Mouse (Mus musculus) ovary, adult 18-20 months (tissue): ENCODE measurements around the gene Slc9a9.

ENCODE experiments used
- DNase-seq: peaks from one replicate; pipeline ENCODE4 v3.0.0; 2022; ENCODE audit warnings: low spot score, mixed read lengths

The Slc9a9 gene

DNA sequence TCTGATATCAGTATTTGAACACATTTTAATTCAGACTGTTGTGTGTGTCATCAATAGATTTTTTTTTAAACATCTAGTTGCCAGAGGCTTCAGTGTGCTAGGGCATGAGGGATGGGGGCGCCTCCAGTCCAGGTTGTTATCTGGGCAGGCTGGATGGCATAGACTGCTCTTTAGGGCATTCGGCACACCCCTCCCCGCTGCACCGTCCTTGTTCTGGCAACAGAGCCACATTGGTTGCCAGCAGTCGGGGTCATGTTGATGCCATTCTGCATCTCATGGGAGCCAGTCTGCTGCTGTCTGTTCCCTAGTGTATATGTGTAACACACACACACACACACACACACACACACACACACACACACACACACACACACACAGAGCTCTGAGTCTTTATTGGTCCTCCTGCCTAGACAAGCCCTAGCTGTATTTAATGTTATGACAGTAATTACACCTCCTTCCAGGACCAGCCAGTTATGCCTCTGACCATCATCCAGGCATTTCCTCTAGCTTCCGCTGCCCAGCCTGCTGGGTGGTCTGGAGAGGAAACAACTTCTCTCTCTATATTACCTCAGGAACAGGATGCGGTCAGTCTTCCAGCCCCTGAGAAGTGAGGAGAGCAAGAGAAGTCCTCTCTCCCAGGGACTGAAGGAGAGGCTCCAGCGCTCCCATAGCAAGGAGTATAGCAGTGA, 63.0 kb downstream of the Slc9a9 start:
- no peak for DNase-seq

- DNase-seq: no peak
These were observed 64.6 kb downstream of the Slc9a9 start for GRCm38 (mm10) chr9:94734320-94734719.

GRCm38 (mm10) chr9:94737226-94737625, 67.5 kb downstream of the Slc9a9 start:
- DNase-seq: no peak

GRCm38 (mm10) chr9:94738555-94739427, 69.1 kb downstream of the Slc9a9 start:
- peak; percentile 19 for DNase-seq

DNA sequence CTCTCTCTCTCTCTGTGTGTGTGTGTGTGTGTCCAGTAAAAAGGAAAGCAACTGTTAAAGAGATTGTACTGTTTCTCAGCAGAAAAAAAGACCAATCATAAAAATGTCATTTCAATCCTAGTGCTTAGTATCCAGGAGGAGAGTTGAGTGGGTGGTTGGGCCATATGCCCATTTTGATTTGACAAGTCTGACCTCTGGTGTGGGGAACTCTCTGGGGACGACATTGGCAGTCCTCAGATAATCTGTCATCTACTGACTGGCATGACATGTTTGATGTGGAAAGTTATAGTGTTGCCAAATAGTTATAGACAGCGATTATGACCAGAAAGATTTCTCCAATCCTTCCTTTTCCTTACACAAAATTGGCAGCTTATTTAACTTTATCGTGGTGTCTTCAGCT, 71.1 kb downstream of the Slc9a9 start:
- no peak for DNase-seq

GRCm38 (mm10) chr9:94743291-94743690, 73.6 kb downstream of the Slc9a9 start:
- no peak for DNase-seq

- no peak for DNase-seq
These were observed 78.8 kb downstream of the Slc9a9 start for GRCm38 (mm10) chr9:94748503-94748902.

- peak; percentile 5 for DNase-seq
These were observed 80.5 kb downstream of the Slc9a9 start for GRCm38 (mm10) chr9:94750187-94750586.

GRCm38 (mm10) chr9:94750935-94751637, 81.4 kb downstream of the Slc9a9 start:
- no peak for DNase-seq

DNA sequence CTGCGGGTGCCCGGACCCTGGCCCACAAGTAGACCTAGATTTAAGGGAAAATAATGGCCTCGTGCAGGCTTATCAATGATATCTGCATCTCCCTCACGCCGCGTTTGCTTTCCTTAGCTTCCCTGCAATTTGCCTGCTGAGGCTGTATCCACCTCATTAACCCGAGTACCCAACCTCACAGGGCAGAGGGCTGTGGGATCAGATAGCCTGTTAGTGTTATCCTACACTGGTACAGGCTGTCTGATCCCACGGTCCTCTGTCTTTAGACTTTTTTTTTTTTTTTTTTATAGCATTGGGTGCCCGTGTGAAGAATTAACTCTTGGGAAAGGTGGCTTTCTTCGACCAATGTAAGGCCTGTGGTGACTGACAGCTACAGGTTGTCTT, 81.9 kb downstream of the Slc9a9 start:
- no peak for DNase-seq

DNA sequence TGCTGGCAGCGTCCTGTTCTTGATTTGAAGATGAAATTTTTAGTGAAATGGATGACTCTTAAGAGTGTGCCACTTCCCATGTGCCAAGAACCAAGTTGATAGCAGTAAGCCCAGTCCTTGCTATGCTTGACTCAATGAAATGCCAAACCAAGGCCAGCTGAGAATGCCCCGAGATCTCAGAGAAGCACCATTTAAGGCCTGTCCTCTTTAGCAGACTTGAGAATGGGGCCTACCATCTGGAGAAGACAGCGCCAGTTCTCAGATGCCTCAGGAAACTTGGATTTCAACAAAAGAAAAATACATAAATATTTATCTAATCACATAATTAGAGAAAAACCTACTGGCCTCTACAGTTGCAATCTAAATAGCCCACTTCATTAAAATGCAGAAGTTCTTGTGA, 82.4 kb downstream of the Slc9a9 start:
- DNase-seq: no peak

- DNase-seq: no peak
These were observed 90.2 kb downstream of the Slc9a9 start for GRCm38 (mm10) chr9:94759904-94760303.

DNA sequence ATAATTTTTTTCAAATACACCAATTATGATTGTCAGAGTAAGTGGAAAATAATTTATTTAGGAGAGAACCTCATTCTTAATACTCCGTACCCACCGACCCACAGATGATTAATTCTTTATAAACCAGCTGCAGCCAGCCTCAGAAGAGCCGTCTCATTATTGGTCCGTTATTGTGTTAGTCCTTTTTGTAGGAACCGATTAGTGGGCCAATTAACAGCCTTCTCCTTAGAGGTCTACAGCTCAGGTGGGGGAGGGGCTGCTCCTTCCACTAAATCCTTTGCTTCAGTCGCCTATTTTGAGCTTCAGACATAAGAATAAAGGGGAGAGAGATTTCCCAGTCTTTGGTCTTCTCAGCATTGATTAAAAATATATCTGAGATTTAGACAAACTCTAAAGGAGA, 98.4 kb downstream of the Slc9a9 start:
- DNase-seq: no peak

- DNase-seq: no peak
These were observed 98.8 kb downstream of the Slc9a9 start for GRCm38 (mm10) chr9:94768524-94768923.

DNA sequence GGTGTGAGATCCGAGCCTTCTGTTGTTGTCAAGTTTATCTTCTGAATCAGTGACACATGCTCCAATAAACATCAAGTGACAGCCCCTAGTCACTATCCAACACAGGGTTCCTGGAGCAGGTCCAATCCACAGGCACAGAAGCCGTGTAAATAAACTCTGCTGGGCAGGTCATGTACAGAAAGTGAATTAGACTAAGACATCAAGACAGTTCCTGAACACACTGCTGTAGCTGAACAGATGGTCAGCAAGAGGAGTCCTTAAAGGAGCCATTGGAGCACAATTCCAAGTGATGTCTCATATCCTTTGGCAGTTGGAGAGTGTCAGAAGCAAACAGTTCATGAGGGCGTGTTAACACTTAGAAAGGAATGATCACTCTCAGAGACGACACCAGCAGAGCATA, 103.6 kb downstream of the Slc9a9 start:
- no peak for DNase-seq

- peak; percentile 26 for DNase-seq
These were observed 118.6 kb downstream of the Slc9a9 start for GRCm38 (mm10) chr9:94788261-94788660.

- DNase-seq: no peak
These were observed 121.3 kb downstream of the Slc9a9 start for GRCm38 (mm10) chr9:94790966-94791365.

GRCm38 (mm10) chr9:94803073-94803472, 133.4 kb downstream of the Slc9a9 start:
- DNase-seq: no peak

GRCm38 (mm10) chr9:94805506-94805905, 135.8 kb downstream of the Slc9a9 start:
- DNase-seq: no peak

GRCm38 (mm10) chr9:94815518-94815917, 145.8 kb downstream of the Slc9a9 start:
- DNase-seq: no peak

DNA sequence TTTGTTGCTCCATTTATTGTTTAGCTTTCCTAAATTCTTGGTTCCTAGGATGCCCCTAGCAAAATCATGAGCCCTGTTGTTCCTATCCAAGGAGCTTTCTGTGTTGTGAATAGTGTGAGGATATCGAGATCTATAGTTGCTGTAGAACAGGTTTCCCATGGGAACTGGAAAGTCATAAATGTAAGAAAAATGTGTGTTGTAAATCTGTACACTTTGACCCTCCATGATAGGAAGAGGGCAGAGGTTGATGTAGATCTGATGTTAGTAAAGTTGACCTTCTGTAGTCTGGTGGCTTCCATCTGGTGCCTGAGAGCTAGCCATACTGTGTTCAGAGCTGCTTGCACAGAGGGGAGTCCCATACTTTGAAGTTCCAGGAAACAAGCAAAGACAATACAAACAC, 151.6 kb downstream of the Slc9a9 start:
- no peak for DNase-seq

DNA sequence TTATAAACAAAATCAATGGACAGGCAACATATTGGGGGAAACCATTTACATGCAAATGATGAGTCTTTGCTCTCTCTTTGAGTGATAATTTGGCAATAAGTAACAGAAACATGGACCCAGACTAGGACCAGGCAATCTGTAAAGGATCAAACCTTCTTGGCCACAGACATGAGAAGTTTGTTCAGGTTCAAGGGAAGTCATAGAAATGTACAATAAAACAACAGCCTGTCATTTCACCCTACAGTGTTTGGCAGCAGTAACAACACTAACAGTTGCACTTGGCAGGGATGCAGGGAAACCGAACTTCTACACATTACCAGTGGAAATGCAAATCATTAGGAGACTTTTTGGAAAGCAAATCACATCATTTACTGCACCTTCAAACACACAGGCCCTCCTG, 164.1 kb downstream of the Slc9a9 start:
- DNase-seq: no peak

DNA sequence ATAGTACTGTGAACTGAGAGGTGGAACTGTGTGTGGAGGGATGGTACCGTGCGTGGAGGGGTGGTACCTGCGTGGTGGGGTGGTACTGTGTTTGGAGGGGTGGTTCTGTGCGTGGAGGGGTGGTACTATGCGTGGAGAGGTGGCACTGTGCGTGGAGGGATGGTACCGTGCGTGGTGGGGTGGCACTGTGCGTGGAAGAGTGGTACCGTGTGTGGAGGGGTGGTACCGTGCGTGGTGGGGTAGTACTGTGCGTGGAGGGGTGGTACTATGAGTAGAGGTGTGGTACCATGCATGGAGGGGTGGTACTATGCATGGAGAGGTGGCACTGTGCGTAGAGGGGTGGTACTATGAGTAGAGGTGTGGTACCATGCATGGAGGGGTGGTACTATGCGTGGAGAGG, 167.7 kb downstream of the Slc9a9 start:
- DNase-seq: no peak
